Mouse (Mus musculus): ENCODE data around the gene Smarce1.
"Not testable (repeated sequence)": the region's sequence is repeated elsewhere in the genome, so short reads cannot be mapped to it uniquely, and the experiment has no call there.

GRCm38 (mm10) chr11:99244519-99244918 is 13.7 kb upstream of the Smarce1 start:
- not testable (repeated sequence) for TF ChIP-seq HCFC1 (IDR thresholded peaks at IDR 0.05; ENCODE audit: borderline replicate concordance, insufficient read depth, low read length); CHD2 (IDR thresholded peaks at IDR 0.05; ENCODE audit: low read depth, low read length); ZNF384 (IDR thresholded peaks at IDR 0.05; ENCODE audit: low read depth, low read length)

All from ES-E14 (cell line).